Mouse (Mus musculus) hindbrain, embryonic 10.5 days (tissue): ENCODE measurements around the gene Tmem161b. TPM values are rescaled to one million over a fixed set of nuclear protein-coding genes. Genes with fewer than 3 reads are reported as not detected.
"Not testable (repeated sequence)": the region's sequence is repeated elsewhere in the genome, so short reads cannot be mapped to it uniquely, and the experiment has no call there.

Experiments used
- DNase-seq: peaks from one replicate; pipeline ENCODE4 v3.0.0-alpha.2; 2017; ENCODE audit warnings: low spot score
- H3K27ac ChIP-seq: fragments of 300-500 bp; sonication (generic); 2 replicates; pipeline ENCODE4 v1.5.1; 2016; ENCODE audit warnings: mild to moderate bottlenecking, moderate library complexity
- H3K27me3 ChIP-seq: fragments of 300-500 bp; sonication (generic); 2 replicates; pipeline ENCODE4 v1.6.1; 2016; ENCODE audit warnings: mild to moderate bottlenecking; ENCODE audit not compliant: poor library complexity, insufficient read depth, severe bottlenecking
- H3K36me3 ChIP-seq: fragments of 300-500 bp; sonication (generic); 2 replicates; pipeline ENCODE4 v1.6.1; 2016; ENCODE audit warnings: mild to moderate bottlenecking, moderate library complexity
- H3K4me1 ChIP-seq: fragments of 300-500 bp; sonication (generic); replicated peaks from 2 replicates; pipeline ENCODE4 v1.6.1; 2016; ENCODE audit warnings: mild to moderate bottlenecking
- H3K4me3 ChIP-seq: fragments of 300-500 bp; sonication (generic); 2 replicates; pipeline ENCODE4 v1.5.1; 2016; ENCODE audit warnings: mild to moderate bottlenecking, moderate library complexity
- H3K9me3 ChIP-seq: fragments of 300-500 bp; sonication (generic); 2 replicates; pipeline ENCODE4 v1.6.1; 2016; ENCODE audit warnings: mild to moderate bottlenecking, moderate library complexity
- WGBS: fragments of 180-500 bp; shearing (Covaris S2); methylation state at CpG from one replicate; pipeline ENCODE4 v1.1.7; 2016; 5-methylcytosine and 5-hydroxymethylcytosine counted together
- polyA plus RNA-seq: library from polyadenylated mRNA; unstranded; fragments of >200 nt; fragmentation: Nextera tagmentation; extraction: Ambion mirVana; gene quantifications from 2 replicates; pipeline ENCODE4 v1.2.1, GENCODE M21; 2016

The Tmem161b gene
- 16.9 and 17.2 TPM in 2 replicates for polyA plus RNA-seq

DNA sequence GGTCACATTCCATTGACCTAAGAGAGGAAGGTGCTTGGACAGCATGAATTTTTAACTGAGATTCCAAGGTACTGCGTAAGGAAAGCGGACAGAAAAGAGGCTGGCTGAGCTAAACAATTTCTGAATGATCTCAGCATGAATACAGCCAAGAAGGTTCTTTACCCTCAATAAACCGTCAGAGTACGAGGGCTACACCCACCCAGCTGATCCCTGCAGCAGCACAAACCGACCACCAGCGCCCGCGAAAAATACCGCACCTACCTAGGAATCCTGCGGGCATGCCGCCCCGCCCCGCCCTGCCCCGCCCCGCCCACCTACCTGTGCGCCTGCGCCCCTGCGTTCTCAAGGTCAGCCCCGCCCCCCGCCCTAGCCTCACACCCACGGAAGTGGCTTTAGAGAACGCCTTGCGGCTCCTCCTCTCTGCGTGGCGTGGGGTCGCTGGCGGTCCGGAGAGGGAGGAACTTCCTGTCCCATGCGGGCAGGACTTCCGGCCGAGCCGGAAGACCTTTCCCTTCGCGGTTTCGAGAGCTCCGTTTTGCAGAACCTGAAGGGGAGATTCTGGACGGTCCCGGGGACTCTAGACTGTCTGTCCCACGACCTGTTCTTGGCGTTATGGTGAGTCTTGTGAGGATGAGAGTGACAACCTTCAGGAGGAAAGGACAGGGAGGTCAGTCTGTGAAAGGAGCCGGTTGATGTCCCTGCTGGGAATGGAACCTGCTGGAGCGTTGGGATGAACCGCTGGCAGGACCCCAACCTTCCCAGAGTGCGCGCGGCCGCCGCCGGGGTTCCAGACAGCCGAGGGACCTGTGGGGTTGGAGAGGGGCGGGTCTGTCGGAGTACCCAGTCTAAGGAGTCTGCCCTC, at the start of gene Tmem161b:
Gene Tmem161b (plus strand): TSS at position 477 of the 862 bp plus-strand sequence.
- WGBS = under 1% methylated on average over 52 of the region's 52 CpGs
- DNase-seq = peak; percentile 92
- Histone ChIP-seq H3K9me3 (no peaks in the 10 kb centered on the region), H3K36me3 (no peaks in the 10 kb centered on the region), H3K27ac (peak within 1 kb of the TSS; percentile 90), H3K4me1 (peaks cover 26% of the 10 kb centered on the region), H3K4me3 (peak within 1 kb of the TSS; percentile 95), H3K27me3 (no peaks in the 10 kb centered on the region)

DNA sequence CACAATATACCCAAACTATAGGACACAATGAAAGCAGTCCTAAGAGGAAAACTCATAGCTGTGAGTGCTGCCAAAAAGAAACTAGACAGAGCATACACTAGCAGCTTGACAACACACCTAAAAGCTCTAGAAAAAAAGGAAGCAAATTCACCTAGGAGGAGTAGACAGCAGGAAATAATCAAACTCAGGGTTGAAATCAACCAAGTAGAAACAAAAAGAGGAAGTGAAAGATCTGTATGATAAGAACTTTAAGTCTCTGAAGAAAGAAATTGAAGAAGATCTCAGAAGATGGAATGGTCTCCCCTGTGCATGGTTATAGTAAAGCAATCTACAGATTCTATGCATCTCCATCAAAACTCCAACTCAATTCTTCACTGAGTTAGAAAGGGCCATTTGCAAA, 36.3 kb upstream of the Tmem161b start:
- H3K4me3 ChIP-seq = not testable (repeated sequence)

GRCm38 (mm10) chr13:84192723-84193122, 29.4 kb upstream of the Tmem161b start:
- Histone ChIP-seq H3K4me3 (no peak overlapping the region), H3K4me1 (no peaks in the 10 kb centered on the region), H3K27ac (no peak overlapping the region), H3K9me3 (no peaks in the 10 kb centered on the region), H3K36me3 (no peaks in the 10 kb centered on the region), H3K27me3 (no peaks in the 10 kb centered on the region)
- WGBS = 86% methylated on average over 3 of the region's 3 CpGs
- no peak for DNase-seq

More for the DNA sequence above, 36.3 kb upstream of the Tmem161b start:
- not testable (repeated sequence) for H3K4me1 ChIP-seq, DNase-seq, H3K9me3 ChIP-seq, H3K27ac ChIP-seq, H3K36me3 ChIP-seq, H3K27me3 ChIP-seq

- Histone ChIP-seq H3K27me3 (no peaks in the 10 kb centered on the region), H3K36me3 (peaks cover 4% of the 10 kb centered on the region; the same call in 1 of the 2 replicates), H3K9me3 (no peaks in the 10 kb centered on the region), H3K4me3 (peak overlapping the region; percentile 95), H3K27ac (peak overlapping the region; percentile 90), H3K4me1 (peaks cover 26% of the 10 kb centered on the region)
- no peak for DNase-seq
- WGBS = 4% methylated on average over 10 of the region's 10 CpGs
These were observed 541 bp downstream of the Tmem161b start for GRCm38 (mm10) chr13:84222682-84222992.

DNA sequence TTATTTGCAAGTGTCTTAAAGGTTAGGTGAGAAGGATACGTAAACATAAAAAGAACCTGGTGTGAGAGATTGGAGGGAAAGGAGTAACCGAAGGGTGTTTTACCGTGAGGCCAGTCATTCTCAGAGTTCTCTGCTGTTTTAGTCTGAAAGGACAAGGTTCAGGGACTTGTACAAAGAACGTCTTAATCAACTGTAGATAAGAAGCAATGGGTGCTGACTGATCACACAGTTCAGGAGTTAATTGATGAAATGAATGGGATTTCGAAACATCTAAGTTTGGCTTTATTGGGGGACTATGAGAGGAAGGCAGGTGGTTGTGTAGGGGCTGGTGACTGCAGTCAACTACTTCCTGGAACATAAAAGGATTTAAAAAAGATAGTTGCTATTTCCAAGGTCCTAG, 922 bp downstream of the Tmem161b start:
- Histone ChIP-seq H3K27me3 (no peaks in the 10 kb centered on the region), H3K9me3 (no peaks in the 10 kb centered on the region), H3K4me3 (peak overlapping the region; percentile 95), H3K27ac (peak overlapping the region; percentile 90), H3K36me3 (peaks cover 8% of the 10 kb centered on the region; the same call in 1 of the 2 replicates), H3K4me1 (peaks cover 26% of the 10 kb centered on the region)
- WGBS = 57% methylated on average over 5 of the region's 5 CpGs
- DNase-seq = no peak

- Histone ChIP-seq H3K27me3 (no peaks in the 10 kb centered on the region), H3K4me3 (no peak overlapping the region)
- DNase-seq = no peak
These were observed 11.9 kb downstream of the Tmem161b start for GRCm38 (mm10) chr13:84234019-84234418.

GRCm38 (mm10) chr13:84236768-84237167, 14.7 kb downstream of the Tmem161b start:
- WGBS = 87% methylated on average over 7 of the region's 7 CpGs
- Histone ChIP-seq H3K36me3 (peaks cover 25% of the 10 kb centered on the region), H3K4me3 (no peak overlapping the region), H3K4me1 (peaks cover under 1% of the 10 kb centered on the region; the same call in 1 of the 2 replicates), H3K9me3 (peaks cover 21% of the 10 kb centered on the region), H3K27ac (no peak overlapping the region), H3K27me3 (no peaks in the 10 kb centered on the region)
- DNase-seq = no peak

More at GRCm38 (mm10) chr13:84234019-84234418, 11.9 kb downstream of the Tmem161b start:
- Histone ChIP-seq H3K4me1 (no peaks in the 10 kb centered on the region), H3K27ac (no peak overlapping the region), H3K36me3 (peaks cover 36% of the 10 kb centered on the region), H3K9me3 (peaks cover 21% of the 10 kb centered on the region)
- 82% methylated on average over 2 of the region's 2 CpGs for WGBS

GRCm38 (mm10) chr13:84238184-84238583, 16.1 kb downstream of the Tmem161b start:
- Histone ChIP-seq H3K4me3 (no peak overlapping the region), H3K27ac (no peak overlapping the region), H3K9me3 (peaks cover 21% of the 10 kb centered on the region), H3K36me3 (peaks cover 25% of the 10 kb centered on the region), H3K27me3 (no peaks in the 10 kb centered on the region), H3K4me1 (peaks cover 6% of the 10 kb centered on the region; the same call in 1 of the 2 replicates)
- no peak for DNase-seq

DNA sequence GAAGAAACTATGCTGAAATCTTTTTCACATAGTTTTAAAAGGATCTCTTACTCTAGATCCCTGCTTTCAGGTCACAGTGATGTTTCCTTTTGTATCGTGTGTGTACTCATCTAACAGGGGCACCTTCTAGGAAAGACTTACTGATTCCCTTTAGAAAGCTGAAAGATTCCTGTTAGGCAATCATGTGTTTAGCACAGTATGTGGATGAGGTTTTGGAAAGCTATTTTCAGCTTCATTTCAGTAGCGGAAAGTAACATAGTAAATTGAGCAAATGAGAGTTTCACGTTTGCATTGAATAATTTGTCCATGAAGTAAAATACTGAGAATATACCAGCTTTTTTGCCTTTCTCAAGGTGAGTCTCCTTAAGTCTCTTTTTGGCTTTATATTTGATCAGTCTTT, 26.0 kb downstream of the Tmem161b start:
- 88% methylated on average over 3 of the region's 3 CpGs for WGBS
- no peak overlapping the region for H3K4me3 ChIP-seq
- DNase-seq = no peak

GRCm38 (mm10) chr13:84251295-84251694, 29.2 kb downstream of the Tmem161b start:
- H3K4me1 ChIP-seq = no peaks in the 10 kb centered on the region
- 0 out of 2 replicates have a peak, but pooled peaks cover 4% of the 10 kb centered on the region for H3K36me3 ChIP-seq
- no peak overlapping the region for H3K4me3 ChIP-seq
- H3K27me3 ChIP-seq = no peaks in the 10 kb centered on the region
- 86% methylated on average over 5 of the region's 5 CpGs for WGBS
- H3K27ac ChIP-seq = no peak overlapping the region
- no peak for DNase-seq
- no peaks in the 10 kb centered on the region for H3K9me3 ChIP-seq

More for the DNA sequence above, 26.0 kb downstream of the Tmem161b start:
- H3K4me1 ChIP-seq = no peaks in the 10 kb centered on the region
- no peak overlapping the region for H3K27ac ChIP-seq
- no peaks in the 10 kb centered on the region for H3K9me3 ChIP-seq
- H3K27me3 ChIP-seq = no peaks in the 10 kb centered on the region
- H3K36me3 ChIP-seq = no peaks in the 10 kb centered on the region

DNA sequence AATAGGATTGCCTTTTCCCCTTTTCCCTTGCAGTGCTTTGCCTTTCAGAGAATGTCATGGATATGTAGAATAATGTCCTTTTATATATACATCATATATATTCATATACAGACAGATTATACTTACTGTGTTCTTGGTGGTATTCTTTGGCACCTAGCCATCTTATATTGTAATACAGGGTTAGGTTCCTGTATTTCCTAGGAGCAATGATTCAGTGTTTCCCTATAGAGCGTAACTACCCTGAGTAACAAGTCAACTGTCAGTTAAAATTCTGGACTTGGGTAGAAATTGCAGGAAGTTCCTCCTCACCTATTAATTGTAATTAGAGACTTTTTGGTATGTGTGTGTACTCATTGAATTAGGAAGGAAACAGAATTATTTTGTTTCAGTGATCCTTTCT, 33.0 kb downstream of the Tmem161b start:
- no peaks in the 10 kb centered on the region for H3K9me3 ChIP-seq
- H3K4me1 ChIP-seq = no peaks in the 10 kb centered on the region
- 94% methylated on average over 1 of the region's 1 CpGs for WGBS
- H3K27me3 ChIP-seq = no peaks in the 10 kb centered on the region
- H3K36me3 ChIP-seq = peaks cover 25% of the 10 kb centered on the region
- no peak for DNase-seq
- H3K4me3 ChIP-seq = no peak overlapping the region
- H3K27ac ChIP-seq = no peak overlapping the region

DNA sequence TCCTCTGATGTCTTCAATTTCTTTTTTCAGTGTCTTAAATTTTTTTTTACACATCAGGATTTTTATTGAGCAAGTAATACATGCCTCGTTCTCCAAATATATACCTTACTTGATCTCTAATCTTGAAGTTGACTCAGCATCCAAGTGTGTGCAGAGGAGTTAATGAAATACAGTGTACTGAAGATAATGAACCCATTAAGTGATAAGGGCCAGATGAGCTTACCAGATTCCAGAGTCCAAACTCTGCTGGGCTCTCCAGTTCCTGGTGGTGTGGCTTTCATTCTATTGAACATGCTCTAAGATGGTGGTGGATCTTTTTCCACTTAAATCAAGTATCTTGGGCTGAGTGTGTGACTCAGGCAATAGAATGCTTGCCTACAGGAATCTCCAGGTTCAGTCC, 42.3 kb downstream of the Tmem161b start:
- not testable (repeated sequence) for H3K4me3 ChIP-seq, H3K27me3 ChIP-seq, H3K9me3 ChIP-seq, H3K27ac ChIP-seq, H3K4me1 ChIP-seq, DNase-seq
- WGBS = 97% methylated on average over 1 of the region's 1 CpGs
- peaks cover 77% of the 10 kb centered on the region for H3K36me3 ChIP-seq

DNA sequence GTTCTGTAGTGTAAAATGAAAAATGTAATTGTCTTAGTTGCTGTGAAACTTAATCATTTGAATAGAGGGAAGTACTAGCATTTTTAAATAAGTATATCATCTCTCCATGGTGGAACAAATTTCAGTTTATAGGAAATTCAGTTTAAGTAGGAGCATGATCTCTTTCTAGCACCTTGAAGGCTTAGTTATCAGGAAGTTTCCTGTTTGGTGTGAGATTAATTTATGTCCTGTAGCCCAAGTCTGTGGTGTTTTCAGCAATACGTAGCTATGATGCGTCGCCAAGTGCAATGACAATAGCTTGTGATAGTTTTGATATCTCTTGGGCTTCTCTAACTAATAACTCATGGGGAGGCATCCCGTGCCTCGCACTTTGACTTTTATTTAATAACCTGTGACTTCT, 54.1 kb downstream of the Tmem161b start:
- Histone ChIP-seq H3K9me3 (no peaks in the 10 kb centered on the region), H3K4me3 (no peak overlapping the region), H3K27ac (no peak overlapping the region), H3K27me3 (no peaks in the 10 kb centered on the region), H3K36me3 (peaks cover 28% of the 10 kb centered on the region), H3K4me1 (no peaks in the 10 kb centered on the region)
- no peak for DNase-seq
- 97% methylated on average over 5 of the region's 5 CpGs for WGBS
